Mouse (Mus musculus) midbrain, embryonic 15.5 days (tissue): ENCODE results near the gene Gpr146. TPM values are rescaled to one million over a fixed set of nuclear protein-coding genes. Genes with fewer than 3 reads are reported as not detected.
A peak's percentile ranks its signal among the peaks of the same experiment; 100 is the strongest.

ENCODE experiments used
- ATAC-seq: fragments of 200-750 bp; cut with Nextera tagmentation; replicated peaks from 2 replicates; pipeline ENCODE4 v1.8.0; 2017; ENCODE audit warnings: moderate TSS enrichment
- H3K27ac ChIP-seq: fragments of 300-500 bp; sonication (generic); 2 replicates; pipeline ENCODE4 v1.5.1; 2015; ENCODE audit warnings: mild to moderate bottlenecking, inconsistent platforms
- H3K27me3 ChIP-seq: fragments of 300-500 bp; sonication (generic); replicated peaks from 2 replicates; pipeline ENCODE4 v1.6.1; 2015; ENCODE audit warnings: inconsistent platforms
- H3K36me3 ChIP-seq: fragments of 300-500 bp; sonication (generic); replicated peaks from 2 replicates; pipeline ENCODE4 v1.6.1; 2015; ENCODE audit warnings: inconsistent platforms
- H3K4me1 ChIP-seq: fragments of 300-500 bp; sonication (generic); 2 replicates; pipeline ENCODE4 v1.6.1; 2015; ENCODE audit warnings: inconsistent platforms
- H3K4me2 ChIP-seq: fragments of 300-500 bp; sonication (generic); 2 replicates; pipeline ENCODE4 v1.6.1; 2015; ENCODE audit warnings: inconsistent platforms, mild to moderate bottlenecking, moderate library complexity
- H3K4me3 ChIP-seq: fragments of 300-500 bp; sonication (generic); 2 replicates; pipeline ENCODE4 v1.5.1; 2015; ENCODE audit warnings: mild to moderate bottlenecking, inconsistent platforms
- H3K9ac ChIP-seq: fragments of 300-500 bp; sonication (generic); 2 replicates; pipeline ENCODE4 v1.6.1; 2015; ENCODE audit warnings: mild to moderate bottlenecking, inconsistent platforms
- H3K9me3 ChIP-seq: fragments of 300-500 bp; sonication (generic); 2 replicates; pipeline ENCODE4 v1.6.1; 2016; ENCODE audit warnings: inconsistent platforms
- WGBS: fragments of 180-500 bp; shearing (Covaris S2); methylation state at CpG from one replicate; pipeline ENCODE4 v1.1.7; 2015; ENCODE audit warnings: mixed read lengths; 5-methylcytosine and 5-hydroxymethylcytosine counted together
- polyA plus RNA-seq: library from polyadenylated mRNA; unstranded; fragments of >200 nt; fragmentation: Nextera tagmentation; extraction: Ambion mirVana; gene quantifications from 2 replicates; pipeline ENCODE4 v1.2.1, GENCODE M21; 2015

Gpr146 gene
- polyA plus RNA-seq, 1 experiment from 2014 or later = 2.5 TPM

GRCm38 (mm10) chr5:139429818-139430341 is 52.4 kb downstream of the Gpr146 start:
- Histone ChIP-seq H3K4me3 (no peak overlapping the region), H3K36me3 (no peaks in the 10 kb centered on the region), H3K27ac (peak overlapping the region; percentile 42), H3K9ac (no peak overlapping the region), H3K27me3 (no peaks in the 10 kb centered on the region), H3K4me1 (peaks cover 33% of the 10 kb centered on the region), H3K4me2 (no peak overlapping the region), H3K9me3 (no peaks in the 10 kb centered on the region)
- no peak for ATAC-seq
- WGBS = 28% methylated on average over 12 of the region's 12 CpGs

DNA sequence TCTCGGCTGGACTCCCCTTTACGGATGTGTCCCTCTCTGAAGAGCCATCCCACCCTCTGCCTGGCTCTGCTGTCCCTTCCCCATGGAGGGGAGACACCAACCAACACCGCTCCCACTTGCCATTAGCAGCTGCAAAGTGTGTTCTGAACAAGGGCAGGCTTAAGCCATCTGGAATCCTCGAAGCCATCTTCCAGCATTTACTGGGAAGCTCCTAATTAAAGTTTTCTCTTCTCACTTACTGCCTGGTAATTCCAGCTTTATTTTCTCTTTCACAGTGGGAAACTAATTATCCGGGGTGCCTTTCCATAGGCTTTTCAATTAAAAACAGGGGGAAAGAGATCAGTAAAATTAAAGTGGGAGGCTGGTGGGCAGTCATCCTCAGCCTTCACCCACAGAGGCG is 54.8 kb downstream of the Gpr146 start:
- Histone ChIP-seq H3K4me2 (no peak overlapping the region), H3K9ac (no peak overlapping the region), H3K36me3 (no peaks in the 10 kb centered on the region), H3K4me3 (no peak overlapping the region), H3K4me1 (peaks cover 45% of the 10 kb centered on the region), H3K9me3 (no peaks in the 10 kb centered on the region), H3K27me3 (no peaks in the 10 kb centered on the region), H3K27ac (0 out of 2 replicates have a peak overlapping the region, but pooled peaks have one; percentile 1)
- WGBS = 37% methylated on average over 6 of the region's 6 CpGs
- no peak for ATAC-seq

GRCm38 (mm10) chr5:139432747-139433508 is 55.4 kb downstream of the Gpr146 start:
- ATAC-seq = no peak
- Histone ChIP-seq H3K27ac (0 out of 2 replicates have a peak overlapping the region, but pooled peaks have one; percentile 1), H3K27me3 (no peaks in the 10 kb centered on the region), H3K4me1 (peaks cover 46% of the 10 kb centered on the region), H3K9me3 (no peaks in the 10 kb centered on the region), H3K9ac (no peak overlapping the region), H3K4me2 (no peak overlapping the region), H3K4me3 (no peak overlapping the region), H3K36me3 (no peaks in the 10 kb centered on the region)
- 53% methylated on average over 7 of the region's 7 CpGs for WGBS

DNA sequence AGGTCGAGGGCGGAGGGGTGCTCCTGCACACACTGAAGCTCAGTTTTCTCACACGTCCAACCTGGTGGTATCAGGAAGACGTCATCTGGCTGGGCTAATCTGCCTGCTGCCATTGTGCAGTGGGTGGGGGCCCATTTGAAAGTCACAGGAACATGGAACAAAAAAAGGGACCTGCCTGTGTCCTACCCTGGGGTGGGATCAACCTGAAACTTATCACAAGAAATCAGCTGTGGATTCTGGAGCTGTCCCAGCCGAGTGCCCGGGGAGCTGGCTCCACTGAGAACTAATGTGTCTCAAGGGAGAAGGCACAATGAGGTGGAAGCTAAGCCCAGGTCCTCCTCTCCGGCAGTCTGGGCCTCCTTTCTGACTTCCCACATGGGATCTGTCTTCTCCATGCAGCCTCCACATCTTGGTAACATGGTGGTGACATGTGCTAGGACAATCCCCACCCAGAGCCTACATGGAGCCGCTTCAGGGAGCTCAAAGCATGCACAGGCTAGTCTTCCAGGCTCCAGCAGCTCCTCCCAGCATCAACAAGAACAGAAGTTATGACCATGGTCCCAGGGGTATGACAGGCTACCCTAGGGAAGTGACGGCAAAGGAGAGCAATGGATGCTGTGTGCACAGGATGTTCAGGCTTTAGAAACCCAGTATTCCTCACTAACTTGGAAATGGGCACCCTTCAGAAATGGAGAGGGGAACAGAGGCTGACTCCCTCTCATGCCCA is 56.5 kb downstream of the Gpr146 start:
- Histone ChIP-seq H3K27ac (peak overlapping the region; percentile 68), H3K4me3 (no peak overlapping the region), H3K9ac (no peak overlapping the region), H3K4me1 (peaks cover 48% of the 10 kb centered on the region), H3K4me2 (no peak overlapping the region), H3K9me3 (no peaks in the 10 kb centered on the region), H3K27me3 (no peaks in the 10 kb centered on the region), H3K36me3 (no peaks in the 10 kb centered on the region)
- 81% methylated on average over 9 of the region's 9 CpGs for WGBS
- ATAC-seq = no peak

DNA sequence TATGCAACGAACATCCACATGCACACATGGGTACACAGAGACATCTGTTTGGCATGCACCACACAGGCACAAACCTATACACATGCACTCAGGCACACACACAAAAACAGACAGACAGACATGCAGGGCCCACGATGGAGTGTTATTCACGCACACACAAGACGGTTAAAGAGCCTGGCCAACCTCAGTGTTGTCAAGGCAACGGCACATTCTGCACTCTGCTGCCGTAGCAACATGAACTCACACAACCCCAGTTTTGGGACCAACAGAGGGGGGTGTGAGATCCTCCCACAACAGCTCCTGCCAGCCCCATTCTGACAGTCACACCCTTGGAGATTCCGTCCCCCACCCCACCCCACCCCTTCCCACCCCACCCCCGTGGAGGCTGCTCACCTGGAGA is 57.4 kb downstream of the Gpr146 start:
- peak overlapping the region; percentile 68 for H3K27ac ChIP-seq
- 14% methylated on average over 8 of the region's 8 CpGs for WGBS
- ATAC-seq = peak; percentile 74
- H3K27me3 ChIP-seq = no peaks in the 10 kb centered on the region
- no peaks in the 10 kb centered on the region for H3K9me3 ChIP-seq
- H3K9ac ChIP-seq = no peak overlapping the region
- H3K4me1 ChIP-seq = peaks cover 38% of the 10 kb centered on the region
- H3K36me3 ChIP-seq = no peaks in the 10 kb centered on the region
- no peak overlapping the region for H3K4me2 ChIP-seq
- H3K4me3 ChIP-seq = no peak overlapping the region

DNA sequence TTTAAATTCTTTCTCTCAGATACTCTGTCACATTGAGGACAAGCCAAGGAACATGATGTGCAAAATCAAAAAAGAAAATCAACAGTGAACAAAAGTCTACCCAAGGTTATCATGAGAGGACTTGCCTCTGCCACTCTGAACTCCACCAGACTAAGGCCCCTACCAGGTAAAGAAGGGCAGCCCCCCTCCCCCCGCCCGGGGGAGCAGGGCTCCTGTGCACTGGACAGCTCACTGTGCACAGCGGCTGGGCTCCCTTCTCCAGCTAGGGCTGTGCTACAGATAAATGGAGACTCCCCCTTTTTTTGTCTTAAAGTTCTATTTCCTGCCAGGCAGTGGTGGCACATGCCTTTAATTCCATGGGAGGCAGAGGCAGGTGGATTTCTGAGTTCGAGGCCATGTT is 60.3 kb downstream of the Gpr146 start:
- H3K4me3 ChIP-seq = no peak overlapping the region
- H3K9me3 ChIP-seq = no peaks in the 10 kb centered on the region
- no peak overlapping the region for H3K9ac ChIP-seq
- H3K4me1 ChIP-seq = peaks cover 29% of the 10 kb centered on the region
- no peaks in the 10 kb centered on the region for H3K36me3 ChIP-seq
- WGBS = 95% methylated on average over 4 of the region's 4 CpGs
- no peaks in the 10 kb centered on the region for H3K27me3 ChIP-seq
- no peak overlapping the region for H3K4me2 ChIP-seq
- no peak for ATAC-seq
- H3K27ac ChIP-seq = no peak overlapping the region

DNA sequence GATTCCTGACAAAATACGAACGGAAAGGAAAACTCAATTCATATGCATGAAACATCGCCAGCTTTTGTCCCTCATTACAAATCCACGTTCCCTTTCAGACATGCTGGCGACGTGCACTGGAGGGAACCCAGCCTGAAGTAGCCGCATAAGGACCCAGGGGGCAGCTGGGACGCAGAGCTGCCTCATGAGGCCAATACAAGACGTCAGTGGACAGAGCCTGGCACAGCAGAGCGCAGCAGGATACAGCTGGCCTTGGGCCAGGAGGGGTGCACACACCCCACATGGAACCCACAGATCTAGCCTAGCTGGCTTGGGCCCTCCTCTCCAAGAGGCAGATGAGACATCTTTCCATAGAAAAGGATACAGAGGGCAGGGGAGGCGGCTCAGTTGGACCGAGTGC is 60.9 kb downstream of the Gpr146 start:
- Histone ChIP-seq H3K4me1 (peaks cover 29% of the 10 kb centered on the region), H3K4me3 (no peak overlapping the region), H3K9ac (no peak overlapping the region), H3K9me3 (no peaks in the 10 kb centered on the region), H3K36me3 (no peaks in the 10 kb centered on the region), H3K27me3 (no peaks in the 10 kb centered on the region), H3K27ac (peak overlapping the region; percentile 53), H3K4me2 (no peak overlapping the region)
- no peak for ATAC-seq
- WGBS = 46% methylated on average over 12 of the region's 12 CpGs

GRCm38 (mm10) chr5:139440451-139440850 is 63.0 kb downstream of the Gpr146 start:
- Histone ChIP-seq H3K9me3 (no peaks in the 10 kb centered on the region), H3K27me3 (no peaks in the 10 kb centered on the region), H3K4me2 (no peak overlapping the region), H3K27ac (no peak overlapping the region), H3K4me3 (no peak overlapping the region), H3K4me1 (peaks cover 15% of the 10 kb centered on the region), H3K9ac (no peak overlapping the region), H3K36me3 (no peaks in the 10 kb centered on the region)
- WGBS = 77% methylated on average over 5 of the region's 5 CpGs
- no peak for ATAC-seq

DNA sequence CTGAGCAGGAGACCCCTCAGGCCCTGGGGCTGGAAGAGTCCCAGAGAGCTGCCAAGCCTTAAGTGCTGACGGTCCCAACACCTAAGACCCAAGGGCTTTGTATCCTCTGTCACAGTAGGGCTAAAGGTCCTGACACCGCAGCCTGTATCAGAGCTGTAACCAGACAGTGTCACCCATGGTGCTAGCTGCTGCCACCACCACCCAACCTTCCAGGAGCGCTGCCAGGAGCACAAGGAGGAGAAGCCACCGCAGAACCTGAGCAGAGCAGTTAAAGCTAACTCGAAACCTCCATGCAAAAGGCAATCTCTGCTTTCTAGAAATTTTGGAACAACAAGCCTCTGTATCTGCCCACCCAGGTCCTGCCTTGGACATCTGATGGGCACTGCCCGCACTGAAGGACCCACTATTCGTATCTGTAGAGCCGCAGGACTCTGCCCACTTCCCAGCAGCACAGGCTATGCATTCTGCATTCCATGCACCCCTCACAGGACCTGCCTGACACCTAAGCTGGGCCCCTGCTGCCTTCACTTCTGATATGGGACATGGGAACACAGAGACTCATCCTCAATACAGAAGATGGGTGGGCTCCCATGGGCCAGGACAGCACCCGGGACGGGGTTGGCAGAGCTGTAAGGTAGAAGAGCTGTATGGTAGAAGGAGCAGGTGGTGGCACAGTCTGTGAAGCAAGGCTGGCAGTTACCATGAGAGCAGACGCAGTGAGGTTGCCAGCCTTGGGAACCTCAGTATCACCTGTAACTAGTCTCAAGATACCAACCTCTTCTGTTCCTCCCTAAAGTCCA is 63.6 kb downstream of the Gpr146 start:
- Histone ChIP-seq H3K27me3 (no peaks in the 10 kb centered on the region), H3K9ac (no peak overlapping the region), H3K27ac (0 out of 2 replicates have a peak overlapping the region, but pooled peaks have one; percentile 39), H3K4me1 (peaks cover 8% of the 10 kb centered on the region; the same call in 1 of the 2 replicates), H3K36me3 (no peaks in the 10 kb centered on the region), H3K9me3 (no peaks in the 10 kb centered on the region), H3K4me2 (no peak overlapping the region), H3K4me3 (no peak overlapping the region)
- ATAC-seq = no peak
- WGBS = 95% methylated on average over 11 of the region's 11 CpGs

GRCm38 (mm10) chr5:139441726-139442018 is 64.2 kb downstream of the Gpr146 start:
- Histone ChIP-seq H3K36me3 (no peaks in the 10 kb centered on the region), H3K4me2 (no peak overlapping the region), H3K9me3 (no peaks in the 10 kb centered on the region), H3K4me1 (peaks cover 8% of the 10 kb centered on the region; the same call in 1 of the 2 replicates), H3K27me3 (no peaks in the 10 kb centered on the region), H3K9ac (no peak overlapping the region), H3K27ac (0 out of 2 replicates have a peak overlapping the region, but pooled peaks have one; percentile 39), H3K4me3 (no peak overlapping the region)
- WGBS = 90% methylated on average over 2 of the region's 2 CpGs
- no peak for ATAC-seq

DNA sequence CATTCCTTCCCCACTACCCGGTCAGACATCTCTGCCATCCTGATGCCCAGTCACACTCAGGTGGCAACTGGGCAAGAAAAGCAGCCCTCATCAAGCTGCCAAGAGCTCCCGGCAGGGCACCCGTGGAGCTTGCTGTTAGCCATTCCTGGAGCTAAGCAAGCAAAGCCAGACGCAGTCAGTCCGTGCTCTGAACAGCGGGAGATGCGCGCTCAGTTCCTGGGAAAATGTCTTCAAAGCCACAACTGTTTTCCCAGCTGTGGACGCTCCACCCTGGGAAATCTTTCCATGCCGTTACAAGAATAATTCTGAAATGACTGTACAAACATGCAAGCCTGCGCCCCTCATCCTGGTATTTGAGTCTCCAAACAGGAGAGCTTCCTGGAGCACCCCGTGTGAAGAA is 64.9 kb downstream of the Gpr146 start:
- Histone ChIP-seq H3K4me3 (no peak overlapping the region), H3K27ac (peak overlapping the region; percentile 14; the same call in 1 of the 2 replicates), H3K4me2 (no peak overlapping the region), H3K36me3 (no peaks in the 10 kb centered on the region), H3K27me3 (no peaks in the 10 kb centered on the region), H3K9ac (no peak overlapping the region), H3K9me3 (no peaks in the 10 kb centered on the region), H3K4me1 (peaks cover 8% of the 10 kb centered on the region; the same call in 1 of the 2 replicates)
- WGBS = 75% methylated on average over 12 of the region's 12 CpGs
- ATAC-seq = no peak

DNA sequence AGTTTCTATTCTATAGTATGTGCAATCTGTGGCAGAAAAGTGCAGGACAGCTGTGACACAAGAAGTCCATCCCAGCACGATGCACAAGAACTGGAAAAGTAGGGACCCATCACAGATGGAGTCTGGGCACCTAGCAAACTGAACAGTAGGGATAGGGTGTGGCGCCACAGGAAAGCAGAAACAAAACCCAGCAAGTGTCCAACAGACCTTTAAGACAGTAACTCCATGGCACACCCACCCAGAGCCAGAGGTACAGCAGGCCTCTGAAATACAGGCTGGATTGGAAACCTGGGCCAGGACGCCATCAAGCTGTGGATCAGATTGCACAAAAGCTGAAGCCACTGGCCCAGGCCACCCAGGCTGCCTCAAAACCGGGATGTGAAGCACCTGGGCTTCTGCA is 65.5 kb downstream of the Gpr146 start:
- H3K4me2 ChIP-seq = no peak overlapping the region
- no peak for ATAC-seq
- 79% methylated on average over 4 of the region's 4 CpGs for WGBS
- H3K4me3 ChIP-seq = no peak overlapping the region
- no peaks in the 10 kb centered on the region for H3K9me3 ChIP-seq
- no peak overlapping the region; the same call in 1 of the 2 replicates for H3K27ac ChIP-seq
- no peaks in the 10 kb centered on the region for H3K36me3 ChIP-seq
- no peak overlapping the region for H3K9ac ChIP-seq
- peaks cover 6% of the 10 kb centered on the region; the same call in 1 of the 2 replicates for H3K4me1 ChIP-seq
- no peaks in the 10 kb centered on the region for H3K27me3 ChIP-seq
